Mouse (Mus musculus) cerebellum, postnatal 10 days (tissue): Measurements from ENCODE around the gene Gm15557.
A peak's percentile ranks its signal among the peaks of the same experiment; 100 is the strongest.
"Not testable (repeated sequence)": the region's sequence is repeated elsewhere in the genome, so short reads cannot be mapped to it uniquely, and the experiment has no call there.

Source experiments
- DNase-seq, 2 experiments: peaks; one replicate each; pipeline ENCODE4 v3.0.0; 2021; ENCODE audit warnings: mixed read lengths in 2 of 2

The Gm15557 gene

GRCm38 (mm10) chr2:155940681-155941080 lies at the start of gene Gm15557:
Gm15557 (plus strand) TSS chr2:155940728.
- no peak for DNase-seq

- DNase-seq, result no peak
These were observed 46.1 kb upstream of the Gm15557 start for GRCm38 (mm10) chr2:155894307-155895045.

- no peak for DNase-seq
These were observed 45.3 kb upstream of the Gm15557 start for GRCm38 (mm10) chr2:155895046-155895735.

GRCm38 (mm10) chr2:155902989-155903631 lies 37.4 kb upstream of the Gm15557 start:
- DNase-seq, result peak; percentile 89 to 91

GRCm38 (mm10) chr2:155903632-155904008 lies 36.9 kb upstream of the Gm15557 start:
- peak; percentile 66 to 71 for DNase-seq

GRCm38 (mm10) chr2:155914684-155915083 lies 25.8 kb upstream of the Gm15557 start:
- no peak for DNase-seq

- DNase-seq, result no peak
These were observed 17.4 kb upstream of the Gm15557 start for GRCm38 (mm10) chr2:155923143-155923542.

- DNase-seq, result not testable (repeated sequence)
These were observed 15.3 kb upstream of the Gm15557 start for GRCm38 (mm10) chr2:155925213-155925612.

GRCm38 (mm10) chr2:155928711-155929345 lies 11.7 kb upstream of the Gm15557 start:
- no peak for DNase-seq

GRCm38 (mm10) chr2:155929531-155930442 lies 10.7 kb upstream of the Gm15557 start, which contains the start of gene Uqcc1:
Uqcc1 (minus strand) TSS chr2:155930310.
- peak; percentile 96 to 98 for DNase-seq

GRCm38 (mm10) chr2:155939897-155940529 lies 515 bp upstream of the Gm15557 start:
- no peak for DNase-seq

GRCm38 (mm10) chr2:155941697-155942442 lies 1.3 kb downstream of the Gm15557 start:
- DNase-seq, result peak in 1 of 2 experiments; percentile 36

GRCm38 (mm10) chr2:155943463-155943862 lies 2.9 kb downstream of the Gm15557 start:
- DNase-seq, result peak in 1 of 2 experiments; percentile 42

GRCm38 (mm10) chr2:155944685-155945084 lies 4.2 kb downstream of the Gm15557 start:
- no peak for DNase-seq

- DNase-seq, result no peak
These were observed 4.6 kb downstream of the Gm15557 start, which contains the start of gene Gdf5 for GRCm38 (mm10) chr2:155945124-155945523. Gdf5 (minus strand) TSS chr2:155945367.

GRCm38 (mm10) chr2:155945580-155945979 lies 5.1 kb downstream of the Gm15557 start:
- no peak for DNase-seq

GRCm38 (mm10) chr2:155946069-155946468 lies 5.5 kb downstream of the Gm15557 start:
- DNase-seq, result peak; percentile 85 to 89

- no peak for DNase-seq
These were observed 6.0 kb downstream of the Gm15557 start for GRCm38 (mm10) chr2:155946499-155946898.

GRCm38 (mm10) chr2:155947390-155948002 lies 7.0 kb downstream of the Gm15557 start:
- no peak for DNase-seq

- peak in 1 of 2 experiments; percentile 24 for DNase-seq
These were observed 8.8 kb downstream of the Gm15557 start for GRCm38 (mm10) chr2:155949362-155949761.
